Mouse (Mus musculus): ENCODE data around the gene Tlr8. TPM values are rescaled to one million over a fixed set of nuclear protein-coding genes. Genes with fewer than 3 reads are reported as not detected.

The Tlr8 gene
- total RNA-seq, 2 experiments from 2014 or later, result 0.21 to 0.54 TPM

DNA sequence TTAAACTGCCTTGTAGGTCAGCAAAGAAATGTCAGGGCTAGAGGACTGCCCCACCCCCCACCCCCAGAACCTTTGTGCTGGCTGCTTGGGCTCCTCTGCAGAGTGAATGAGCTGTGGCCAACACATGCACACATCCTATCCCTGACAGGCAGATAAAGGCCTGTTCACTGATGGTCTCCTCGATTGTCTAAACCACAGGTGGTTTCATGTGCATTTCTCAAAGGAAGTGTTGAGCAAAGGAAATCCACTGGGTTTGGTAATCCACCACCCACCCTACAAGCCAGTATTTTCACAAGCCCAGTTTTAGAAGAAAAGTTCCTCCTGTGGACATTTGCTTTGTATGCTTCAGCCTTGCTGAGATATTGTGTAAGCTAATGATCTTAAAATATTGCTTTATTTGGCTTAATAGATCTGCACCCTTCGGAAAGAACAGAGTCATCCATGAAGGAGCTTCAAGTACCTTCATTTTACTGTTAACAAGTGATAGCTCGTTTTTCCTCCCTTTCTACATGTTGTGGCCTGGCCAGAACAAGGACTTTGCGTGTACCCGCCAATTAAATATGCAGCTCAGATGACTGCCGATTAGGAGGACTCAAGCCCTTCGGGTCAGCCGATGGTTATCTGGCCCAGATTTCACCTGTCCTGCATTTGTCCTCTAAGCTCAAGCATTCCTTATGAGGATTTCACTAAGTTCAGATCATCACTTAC is 58.2 kb downstream of the Tlr8 start:
- DNase-seq (ENCODE audit: low spot score in 2 of 2), result no peak

DNA sequence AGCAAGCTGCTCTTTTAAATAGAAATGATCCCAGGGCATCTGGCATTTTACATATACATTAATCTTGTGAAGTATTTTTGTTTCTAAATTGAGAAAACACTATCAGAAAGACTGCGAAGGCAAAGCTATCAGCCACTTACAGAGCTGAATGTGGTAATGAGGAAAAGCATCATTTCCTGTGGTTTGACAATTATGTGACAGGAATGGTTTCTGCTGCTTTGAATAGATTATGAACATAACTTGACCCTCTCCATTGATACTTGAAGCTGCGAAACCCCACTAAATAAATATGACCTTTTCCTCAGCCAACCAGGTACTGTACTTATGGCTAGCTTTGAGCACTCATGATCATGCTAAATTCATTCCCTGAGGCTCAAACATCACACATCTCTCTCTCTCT is 62.8 kb downstream of the Tlr8 start:
- no peak for DNase-seq (ENCODE audit: low spot score in 2 of 2)

DNA sequence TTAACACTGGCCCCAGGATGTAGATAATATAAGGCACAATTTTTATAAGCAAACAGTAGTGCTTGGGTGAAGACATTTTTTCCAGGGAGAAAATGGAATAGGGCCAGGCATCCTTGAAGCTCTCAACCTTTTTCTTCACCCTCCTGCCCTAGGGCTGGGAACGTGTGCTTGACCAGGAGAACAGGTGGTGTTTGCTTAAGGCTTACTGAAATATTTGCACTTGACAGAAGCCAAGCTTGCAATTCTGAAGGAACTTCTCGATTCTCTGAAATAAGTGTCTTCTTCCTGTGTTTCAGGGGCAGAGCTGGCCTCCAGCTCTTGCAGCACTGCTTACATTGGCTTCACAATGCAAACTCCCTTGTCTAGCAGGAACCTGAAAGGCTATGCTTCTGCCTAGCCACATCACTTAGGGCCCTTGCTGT is 68.9 kb downstream of the Tlr8 start:
- no peak for DNase-seq (ENCODE audit: low spot score in 2 of 2)

Other genes with a start within 250 kb of the Tlr8 start
- gene Tmsb4x, start 55.0 kb downstream of the Tlr8 start, total RNA-seq (2021), result 100 to 1,000 TPM; 959 to 978 TPM
- 1 to 10 TPM; 2.3 to 4.4 TPM for gene Tlr7, start 66.2 kb upstream of the Tlr8 start, total RNA-seq (2021)
- 10 to 100 TPM; 24.1 to 27.4 TPM for gene Prps2, start 118.4 kb upstream of the Tlr8 start, total RNA-seq (2021)